Mouse (Mus musculus) frontal cortex, adult 2 months (tissue): ENCODE results near the gene Myrf. TPM values are rescaled to one million over a fixed set of nuclear protein-coding genes. Genes with fewer than 3 reads are reported as not detected.
A peak's percentile ranks its signal among the peaks of the same experiment; 100 is the strongest.
"Not testable (repeated sequence)": the region's sequence is repeated elsewhere in the genome, so short reads cannot be mapped to it uniquely, and the experiment has no call there.

Experiments used
- DNase-seq, 2 experiments: peaks; one replicate each; pipeline ENCODE4 v3.0.0; 2022; ENCODE audit warnings: low spot score in 1 of 2; ENCODE audit errors: extremely low spot score in 1 of 2
- polyA plus RNA-seq: library from polyadenylated mRNA; depleted of rRNA; stranded (reverse); fragments of >200 nt; gene quantifications from 2 replicates; pipeline ENCODE4 v1.2.3, GENCODE M21; 2012

Gene Myrf
- polyA plus RNA-seq, 1 experiment = 13.4 TPM

- DNase-seq = peak; percentile 79 to 87
These were observed 57.1 kb downstream of the Myrf start for GRCm38 (mm10) chr19:10183299-10183983.

- DNase-seq = peak; percentile 89 to 95
These were observed 57.8 kb downstream of the Myrf start, which contains the start of gene Fads1 for GRCm38 (mm10) chr19:10182670-10183298. Fads1 (plus strand) TSS chr19:10182888.

- DNase-seq = no peak
These were observed 58.4 kb downstream of the Myrf start for GRCm38 (mm10) chr19:10182142-10182541.

GRCm38 (mm10) chr19:10181225-10181624 lies 59.3 kb downstream of the Myrf start:
- DNase-seq = peak; percentile 50 to 65

GRCm38 (mm10) chr19:10176941-10177372 lies 63.6 kb downstream of the Myrf start:
- DNase-seq = no peak

GRCm38 (mm10) chr19:10176477-10176876 lies 64.1 kb downstream of the Myrf start:
- DNase-seq = no peak

- no peak for DNase-seq
These were observed 65.6 kb downstream of the Myrf start for GRCm38 (mm10) chr19:10174956-10175355.

- no peak for DNase-seq
These were observed 66.6 kb downstream of the Myrf start for GRCm38 (mm10) chr19:10173844-10174539.

- DNase-seq = no peak
These were observed 67.3 kb downstream of the Myrf start for GRCm38 (mm10) chr19:10173116-10173718.

- DNase-seq = peak in 1 of 2 experiments; percentile 45
These were observed 68.7 kb downstream of the Myrf start for GRCm38 (mm10) chr19:10171846-10172245.

- DNase-seq = no peak
These were observed 69.2 kb downstream of the Myrf start for GRCm38 (mm10) chr19:10171359-10171758.

- no peak for DNase-seq
These were observed 70.1 kb downstream of the Myrf start for GRCm38 (mm10) chr19:10170466-10170865.

GRCm38 (mm10) chr19:10169692-10170330 lies 70.7 kb downstream of the Myrf start:
- DNase-seq = not testable (repeated sequence)

GRCm38 (mm10) chr19:10169179-10169578 lies 71.4 kb downstream of the Myrf start:
- DNase-seq = no peak

GRCm38 (mm10) chr19:10168441-10168840 lies 72.1 kb downstream of the Myrf start:
- no peak for DNase-seq

- DNase-seq = no peak
These were observed 72.6 kb downstream of the Myrf start for GRCm38 (mm10) chr19:10167951-10168350.

GRCm38 (mm10) chr19:10167112-10167511 lies 73.4 kb downstream of the Myrf start:
- no peak for DNase-seq

- DNase-seq = not testable (repeated sequence)
These were observed 74.6 kb downstream of the Myrf start for GRCm38 (mm10) chr19:10165928-10166327.

- no peak for DNase-seq
These were observed 76.7 kb downstream of the Myrf start for GRCm38 (mm10) chr19:10163896-10164295.
